Mouse (Mus musculus): ENCODE measurements around the gene Naa30. TPM values are rescaled to one million over a fixed set of nuclear protein-coding genes. Genes with fewer than 3 reads are reported as not detected.
"Not testable (repeated sequence)": the region's sequence is repeated elsewhere in the genome, so short reads cannot be mapped to it uniquely, and the experiment has no call there.

The Naa30 gene
- polyA plus RNA-seq, 1 experiment from 2014 or later = 6.2 TPM

DNA sequence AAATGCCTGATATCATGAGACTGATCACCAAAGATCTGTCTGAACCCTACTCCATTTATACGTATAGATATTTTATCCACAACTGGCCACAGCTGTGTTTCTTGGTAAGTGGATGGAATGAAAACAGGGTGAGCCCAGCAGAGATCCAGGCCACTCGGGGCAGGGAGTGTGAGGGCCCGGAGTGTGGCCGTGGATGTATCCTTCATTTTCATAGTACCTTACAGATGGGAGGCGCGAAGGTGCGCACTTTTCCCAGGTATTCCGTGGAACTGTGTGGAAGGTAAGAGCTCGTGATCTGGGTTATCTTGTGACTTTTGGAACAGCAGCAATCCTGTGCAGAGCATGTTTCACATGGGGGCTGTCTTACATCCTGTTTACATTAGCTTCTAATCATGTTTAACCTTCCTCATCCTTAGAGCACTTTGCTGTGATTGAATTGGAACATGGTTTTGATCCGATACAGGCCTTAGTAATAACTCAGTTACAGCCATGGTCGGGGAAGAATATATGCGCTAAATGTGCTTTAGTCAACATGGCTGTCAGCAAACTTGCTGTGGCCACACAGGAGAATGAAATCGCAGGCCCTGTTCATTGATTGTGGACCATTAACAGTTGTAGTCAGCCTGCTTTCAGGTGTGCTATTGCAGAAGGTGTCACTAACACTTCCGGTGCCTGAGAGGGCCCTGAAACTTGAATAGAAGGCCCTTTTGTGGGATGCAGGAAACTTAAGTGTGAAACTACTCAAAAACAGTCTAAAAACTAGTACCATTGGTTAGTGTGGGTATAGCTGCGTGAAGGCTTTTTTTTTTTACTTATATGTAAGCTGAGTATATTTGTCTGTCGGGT is 1.5 kb downstream of the Naa30 start:
- H3K9me3 ChIP-seq (ENCODE audit: control insufficient read depth, low read length) = no peaks in the 10 kb centered on the region
- H3K4me1 ChIP-seq (replicated peaks; ENCODE audit: control insufficient read depth, insufficient read depth) = peaks cover 6% of the 10 kb centered on the region; the same call in 1 of the 2 replicates
- H3K4me3 ChIP-seq (ENCODE audit: low read depth, low read length) = peak overlapping the region; percentile 86
- peak; percentile 37 for DNase-seq (ENCODE audit: low spot score)
- H3K9ac ChIP-seq (ENCODE audit: low read length) = peak overlapping the region; percentile 91
- no peak for TF ChIP-seq EP300 (optimal IDR thresholded peaks at IDR 0.05)
- TF ChIP-seq CTCF (IDR thresholded peaks at IDR 0.05; ENCODE audit: low read depth) = no peak
- ATAC-seq (ENCODE audit: low FRiP score, low TSS enrichment) = no peak
- 0 out of 2 replicates have a peak overlapping the region, but pooled peaks have one; percentile 30 for H3K27ac ChIP-seq (replicated peaks)
- WGBS = 18% methylated on average over 16 of the region's 16 CpGs
- no peaks in the 10 kb centered on the region for H3K27me3 ChIP-seq (ENCODE audit: control insufficient read depth, insufficient read depth, low read length)
- H3K4me2 ChIP-seq (replicated peaks; ENCODE audit: low read depth) = peak overlapping the region; percentile 69
- no peaks in the 10 kb centered on the region for H3K36me3 ChIP-seq (ENCODE audit: control insufficient read depth, insufficient read depth, low read length)

DNA sequence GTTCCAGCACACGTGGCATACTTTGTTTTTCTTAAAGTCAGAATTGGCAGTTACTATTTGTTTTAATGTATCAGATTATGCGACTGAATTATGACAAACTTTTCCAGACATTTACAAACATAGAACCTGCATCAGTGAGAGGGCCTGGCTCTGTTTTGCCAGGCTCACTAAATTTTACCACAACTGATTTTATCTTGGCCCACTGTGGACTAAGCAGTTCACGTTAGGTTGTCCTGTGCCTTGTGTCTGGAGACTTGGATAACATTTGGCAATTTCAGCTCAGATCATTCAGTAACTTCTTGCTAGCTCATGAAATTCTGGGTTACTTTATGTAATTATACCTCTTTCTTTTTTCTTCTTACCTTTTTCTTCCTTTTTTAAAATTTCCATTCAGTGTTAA is 7.7 kb downstream of the Naa30 start:
- H3K27ac ChIP-seq (replicated peaks) = no peak overlapping the region
- ATAC-seq (ENCODE audit: low FRiP score, low TSS enrichment) = no peak
- H3K9ac ChIP-seq (ENCODE audit: low read length) = no peak overlapping the region
- 63% methylated on average over 3 of the region's 3 CpGs for WGBS
- H3K36me3 ChIP-seq (ENCODE audit: control insufficient read depth, insufficient read depth, low read length) = 0 out of 2 replicates have a peak, but pooled peaks cover 2% of the 10 kb centered on the region
- no peaks in the 10 kb centered on the region for H3K4me1 ChIP-seq (replicated peaks; ENCODE audit: control insufficient read depth, insufficient read depth)
- no peak overlapping the region for H3K4me3 ChIP-seq (ENCODE audit: low read depth, low read length)
- H3K9me3 ChIP-seq (ENCODE audit: control insufficient read depth, low read length) = no peaks in the 10 kb centered on the region
- no peaks in the 10 kb centered on the region for H3K27me3 ChIP-seq (ENCODE audit: control insufficient read depth, insufficient read depth, low read length)
- TF ChIP-seq EP300 (optimal IDR thresholded peaks at IDR 0.05) = no peak
- TF ChIP-seq CTCF (IDR thresholded peaks at IDR 0.05; ENCODE audit: low read depth) = no peak
- DNase-seq (ENCODE audit: low spot score) = no peak
- no peak overlapping the region for H3K4me2 ChIP-seq (replicated peaks; ENCODE audit: low read depth)

DNA sequence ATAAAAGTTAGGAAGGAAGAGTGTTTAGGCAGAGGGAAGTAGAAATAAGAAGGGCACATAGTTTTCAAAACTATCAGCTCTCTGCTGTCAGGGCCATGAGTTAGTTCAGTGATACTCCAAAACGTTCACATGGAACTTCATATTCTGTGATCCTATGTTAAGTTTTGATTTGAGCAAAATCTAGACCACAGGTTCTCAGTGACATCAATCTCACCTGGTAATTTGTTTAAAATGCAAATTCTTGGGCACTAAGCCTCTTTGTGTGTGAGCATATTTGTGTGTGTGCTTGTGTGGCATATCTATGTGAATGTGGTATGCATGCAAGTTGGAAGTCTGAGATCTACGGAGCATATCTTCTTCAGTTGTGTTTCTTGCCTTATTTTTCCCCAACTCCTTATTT is 14.2 kb downstream of the Naa30 start:
- Histone ChIP-seq H3K36me3 (ENCODE audit: control insufficient read depth, insufficient read depth, low read length) (0 out of 2 replicates have a peak, but pooled peaks cover 4% of the 10 kb centered on the region), H3K4me2 (replicated peaks; ENCODE audit: low read depth) (no peak overlapping the region), H3K9ac (ENCODE audit: low read length) (no peak overlapping the region), H3K4me3 (ENCODE audit: low read depth, low read length) (no peak overlapping the region), H3K27ac (replicated peaks) (no peak overlapping the region), H3K9me3 (ENCODE audit: control insufficient read depth, low read length) (no peaks in the 10 kb centered on the region), H3K4me1 (replicated peaks; ENCODE audit: control insufficient read depth, insufficient read depth) (no peaks in the 10 kb centered on the region), H3K27me3 (ENCODE audit: control insufficient read depth, insufficient read depth, low read length) (no peaks in the 10 kb centered on the region)
- ATAC-seq (ENCODE audit: low FRiP score, low TSS enrichment) (no peak), DNase-seq (ENCODE audit: low spot score) (no peak)
- WGBS = 88% methylated on average over 2 of the region's 2 CpGs
- TF ChIP-seq CTCF (IDR thresholded peaks at IDR 0.05; ENCODE audit: low read depth) (no peak), EP300 (optimal IDR thresholded peaks at IDR 0.05) (no peak)

DNA sequence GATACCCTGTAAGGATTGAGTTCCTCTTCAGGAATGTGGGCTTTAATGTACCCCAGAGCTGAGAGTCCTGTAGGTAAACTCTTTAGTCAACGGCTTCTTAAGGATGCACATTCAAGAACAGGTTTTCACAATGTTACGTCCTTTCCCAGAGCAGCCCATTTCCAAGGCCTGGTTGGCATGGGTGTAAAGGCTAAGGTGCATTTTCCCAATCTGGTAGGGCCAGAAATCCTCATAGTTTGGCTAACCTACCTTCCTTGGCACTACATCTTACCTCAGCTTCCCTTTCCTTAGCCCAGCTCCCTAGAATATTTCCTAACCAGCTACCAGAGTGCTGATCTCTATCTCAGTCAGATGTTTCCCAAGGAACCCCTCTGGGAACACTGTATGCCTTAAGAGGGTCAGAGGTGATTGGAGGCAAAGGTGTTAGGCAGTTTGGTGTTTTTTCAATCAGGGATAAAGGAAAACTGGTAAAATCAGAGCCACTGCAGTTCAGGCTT is 25.1 kb downstream of the Naa30 start:
- H3K9me3 ChIP-seq (ENCODE audit: control insufficient read depth, low read length) = no peaks in the 10 kb centered on the region
- ATAC-seq (ENCODE audit: low FRiP score, low TSS enrichment) (no peak), DNase-seq (ENCODE audit: low spot score) (no peak)
- WGBS = 96% methylated on average over 2 of the region's 2 CpGs
- H3K36me3 ChIP-seq (ENCODE audit: control insufficient read depth, insufficient read depth, low read length) = no peaks in the 10 kb centered on the region
- H3K27me3 ChIP-seq (ENCODE audit: control insufficient read depth, insufficient read depth, low read length) = no peaks in the 10 kb centered on the region
- no peak for TF ChIP-seq EP300 (optimal IDR thresholded peaks at IDR 0.05)
- TF ChIP-seq CTCF (IDR thresholded peaks at IDR 0.05; ENCODE audit: low read depth) = no peak
- H3K4me2 ChIP-seq (replicated peaks; ENCODE audit: low read depth) = no peak overlapping the region
- no peak overlapping the region for H3K27ac ChIP-seq (replicated peaks)
- no peaks in the 10 kb centered on the region for H3K4me1 ChIP-seq (replicated peaks; ENCODE audit: control insufficient read depth, insufficient read depth)
- no peak overlapping the region for H3K9ac ChIP-seq (ENCODE audit: low read length)
- H3K4me3 ChIP-seq (ENCODE audit: low read depth, low read length) = no peak overlapping the region

- no peak overlapping the region for H3K4me3 ChIP-seq (ENCODE audit: low read depth, low read length)
- DNase-seq (ENCODE audit: low spot score) = no peak
- no peak for ATAC-seq (ENCODE audit: low FRiP score, low TSS enrichment)
- H3K4me1 ChIP-seq (replicated peaks; ENCODE audit: control insufficient read depth, insufficient read depth) = no peaks in the 10 kb centered on the region
- TF ChIP-seq CTCF (IDR thresholded peaks at IDR 0.05; ENCODE audit: low read depth) (no peak), EP300 (optimal IDR thresholded peaks at IDR 0.05) (no peak)
- H3K4me2 ChIP-seq (replicated peaks; ENCODE audit: low read depth) = no peak overlapping the region
- H3K9me3 ChIP-seq (ENCODE audit: control insufficient read depth, low read length) = no peaks in the 10 kb centered on the region
- WGBS = 54% methylated on average over 9 of the region's 9 CpGs
- H3K9ac ChIP-seq (ENCODE audit: low read length) = no peak overlapping the region
- H3K36me3 ChIP-seq (ENCODE audit: control insufficient read depth, insufficient read depth, low read length) = no peaks in the 10 kb centered on the region
- no peaks in the 10 kb centered on the region for H3K27me3 ChIP-seq (ENCODE audit: control insufficient read depth, insufficient read depth, low read length)
- H3K27ac ChIP-seq (replicated peaks) = no peak overlapping the region
These were observed 29.2 kb downstream of the Naa30 start for GRCm38 (mm10) chr14:49201073-49201778.

DNA sequence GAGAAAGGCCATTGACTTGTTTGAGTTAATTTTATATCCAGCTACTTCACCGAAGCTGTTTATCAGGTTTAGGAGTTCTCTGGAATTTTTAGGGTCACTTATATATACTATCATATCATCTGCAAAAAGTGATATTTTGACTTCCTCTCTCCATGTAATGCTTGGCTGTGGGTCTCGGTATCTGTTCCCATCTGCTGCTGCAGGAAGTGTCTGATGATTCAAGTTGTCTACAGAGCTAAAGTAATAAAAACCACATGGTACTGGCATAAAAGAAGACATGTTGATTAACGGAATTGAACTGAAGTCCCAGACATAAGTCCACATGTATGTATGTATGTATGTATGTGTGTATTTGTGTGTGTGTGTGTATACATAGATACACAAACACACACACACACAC is 38.2 kb downstream of the Naa30 start:
- not testable (repeated sequence) for H3K4me3 ChIP-seq (ENCODE audit: low read depth, low read length); H3K9me3 ChIP-seq (ENCODE audit: control insufficient read depth, low read length); H3K4me1 ChIP-seq (replicated peaks; ENCODE audit: control insufficient read depth, insufficient read depth); DNase-seq (ENCODE audit: low spot score); H3K4me2 ChIP-seq (replicated peaks; ENCODE audit: low read depth); H3K36me3 ChIP-seq (ENCODE audit: control insufficient read depth, insufficient read depth, low read length); H3K27me3 ChIP-seq (ENCODE audit: control insufficient read depth, insufficient read depth, low read length); H3K27ac ChIP-seq (replicated peaks); H3K9ac ChIP-seq (ENCODE audit: low read length); ATAC-seq (ENCODE audit: low FRiP score, low TSS enrichment)
- WGBS = 80% methylated on average over 3 of the region's 3 CpGs
